Mouse (Mus musculus): ENCODE data around the gene Trim12a.
"Not testable (repeated sequence)": the region's sequence is repeated elsewhere in the genome, so short reads cannot be mapped to it uniquely, and the experiment has no call there.

Gene Trim12a

GRCm38 (mm10) chr7:104315369-104316080 lies at the start of gene Trim12a:
Gene Trim12a, minus strand, starts transcription at chr7:104315466.
- in situ Hi-C loops (cut with MboI; ENCODE audit: low sequenced_read_pairs): not testable (repeated sequence)

- in situ Hi-C loops (cut with MboI; ENCODE audit: low sequenced_read_pairs): no loop called here
These were observed 38.3 kb upstream of the Trim12a start for GRCm38 (mm10) chr7:104353600-104353967.

GRCm38 (mm10) chr7:104352717-104353599 lies 37.7 kb upstream of the Trim12a start, which contains the start of gene Trim12c:
Gene Trim12c, minus strand, starts transcription at chr7:104353362.
- in situ Hi-C loops (cut with MboI; ENCODE audit: low sequenced_read_pairs): no loop called here

GRCm38 (mm10) chr7:104348043-104348442 lies 32.8 kb upstream of the Trim12a start:
- in situ Hi-C loops (cut with MboI; ENCODE audit: low sequenced_read_pairs): not testable (repeated sequence)

GRCm38 (mm10) chr7:104340744-104341143 lies 25.5 kb upstream of the Trim12a start:
- in situ Hi-C loops (cut with MboI; ENCODE audit: low sequenced_read_pairs): not testable (repeated sequence)

- in situ Hi-C loops (cut with MboI; ENCODE audit: low sequenced_read_pairs): not testable (repeated sequence)
These were observed 20.3 kb upstream of the Trim12a start for GRCm38 (mm10) chr7:104335547-104335946.

- in situ Hi-C loops (cut with MboI; ENCODE audit: low sequenced_read_pairs): not testable (repeated sequence)
These were observed 13.9 kb upstream of the Trim12a start, which contains the start of gene Trim34b for GRCm38 (mm10) chr7:104329171-104329570. Gene Trim34b, plus strand, starts transcription at chr7:104329471.

GRCm38 (mm10) chr7:104322028-104322427 lies 6.8 kb upstream of the Trim12a start:
- in situ Hi-C loops (cut with MboI; ENCODE audit: low sequenced_read_pairs): no loop called here

- in situ Hi-C loops (cut with MboI; ENCODE audit: low sequenced_read_pairs): no loop called here
These were observed 391 bp downstream of the Trim12a start for GRCm38 (mm10) chr7:104314796-104315353.

GRCm38 (mm10) chr7:104291638-104292400 lies 23.4 kb downstream of the Trim12a start:
- in situ Hi-C loops (cut with MboI; ENCODE audit: low sequenced_read_pairs): no loop called here

GRCm38 (mm10) chr7:104290641-104291040 lies 24.6 kb downstream of the Trim12a start:
- in situ Hi-C loops (cut with MboI; ENCODE audit: low sequenced_read_pairs): no loop called here

GRCm38 (mm10) chr7:104287576-104288443 lies 27.5 kb downstream of the Trim12a start, which contains the start of gene Trim5:
Gene Trim5, minus strand, starts transcription at chr7:104288094.
- in situ Hi-C loops (cut with MboI; ENCODE audit: low sequenced_read_pairs): not testable (repeated sequence)

GRCm38 (mm10) chr7:104279361-104279760 lies 35.9 kb downstream of the Trim12a start:
- in situ Hi-C loops (cut with MboI; ENCODE audit: low sequenced_read_pairs): not testable (repeated sequence)

- in situ Hi-C loops (cut with MboI; ENCODE audit: low sequenced_read_pairs): not testable (repeated sequence)
These were observed 49.9 kb downstream of the Trim12a start for GRCm38 (mm10) chr7:104265335-104265734.

GRCm38 (mm10) chr7:104260380-104260779 lies 54.9 kb downstream of the Trim12a start:
- in situ Hi-C loops (cut with MboI; ENCODE audit: low sequenced_read_pairs): not testable (repeated sequence)

Measured in CH12F3 (cell line).